Mouse (Mus musculus): ENCODE results near the gene Rybp. TPM values are rescaled to one million over a fixed set of nuclear protein-coding genes. Genes with fewer than 3 reads are reported as not detected.

Gene Rybp
- total and polyA plus RNA-seq, 3 experiments, result 7.1 to 31.8 (median 26.2) TPM

DNA sequence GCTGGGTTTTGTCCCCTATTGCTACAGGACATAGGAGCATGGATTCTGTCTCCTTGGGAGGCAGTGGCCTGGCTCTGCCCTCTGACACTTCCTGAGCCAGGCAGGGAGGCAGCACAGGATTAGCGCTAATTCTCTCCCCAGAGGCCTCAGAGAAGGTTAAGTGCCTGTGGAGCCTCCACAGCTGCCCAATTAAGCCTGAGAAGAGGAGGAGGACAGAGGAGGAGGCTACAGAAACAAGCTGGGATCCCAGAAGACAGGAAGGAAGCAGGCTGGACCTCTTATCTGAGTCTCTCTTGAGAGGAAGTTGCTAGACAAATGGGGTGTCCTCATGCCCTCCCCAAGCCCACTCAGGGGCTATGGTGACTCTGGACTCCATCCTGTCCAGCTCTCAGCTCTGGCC lies 101.8 kb downstream of the Rybp start:
- TF ChIP-seq CTCF (IDR thresholded peaks at IDR 0.05; ENCODE audit: low read depth, low read length), result no peak
- no peak for TF ChIP-seq GATA2 (IDR thresholded peaks at IDR 0.05; ENCODE audit: borderline replicate concordance, low read depth, low read length)
- no peak for TF ChIP-seq GATA1 (IDR thresholded peaks at IDR 0.05; ENCODE audit: borderline replicate concordance, low read length)
- no peak for TF ChIP-seq POLR2AphosphoS5 (IDR thresholded peaks at IDR 0.05; ENCODE audit: insufficient replicate concordance, low read depth, low read length)
- TF ChIP-seq TAL1 (conservative IDR thresholded peaks at IDR 0.05; ENCODE audit: low read depth, low read length), result no peak
- no peaks in the 10 kb centered on the region for H3K36me3 ChIP-seq (replicated peaks)

DNA sequence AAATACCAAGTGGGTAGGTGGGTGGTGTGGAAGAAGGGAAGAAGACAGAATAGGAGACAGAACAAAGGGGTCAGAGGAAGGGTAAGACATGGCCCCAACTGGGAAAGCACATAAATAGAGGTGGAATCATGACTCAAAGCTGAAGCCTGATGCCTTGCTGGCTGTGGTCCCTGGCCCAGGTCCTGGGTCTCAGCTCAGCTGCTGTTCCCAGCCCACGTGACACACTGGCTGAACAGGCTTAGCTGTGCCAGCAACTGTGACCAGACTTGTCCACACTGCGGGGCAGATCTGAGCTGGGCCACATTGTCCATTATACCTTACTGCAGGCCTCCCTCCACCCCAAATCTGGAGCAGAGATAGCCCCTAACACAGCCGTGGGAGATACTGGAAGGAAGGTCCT lies 103.9 kb downstream of the Rybp start:
- Histone ChIP-seq H3K4me3 (ENCODE audit: low read depth, low read length) (no peak overlapping the region), H3K27me3 (ENCODE audit: insufficient read depth, low read length) (no peaks in the 10 kb centered on the region), H3K4me1 (ENCODE audit: insufficient read depth, low read depth, low read length) (no peaks in the 10 kb centered on the region), H3K36me3 (replicated peaks) (no peaks in the 10 kb centered on the region), H3K9me3 (replicated peaks) (peaks cover 20% of the 10 kb centered on the region)
- no peak for TF ChIP-seq GATA2 (IDR thresholded peaks at IDR 0.05; ENCODE audit: borderline replicate concordance, low read depth, low read length)
- no peak for TF ChIP-seq CTCF (IDR thresholded peaks at IDR 0.05; ENCODE audit: low read depth, low read length)
- TF ChIP-seq GATA1 (IDR thresholded peaks at IDR 0.05; ENCODE audit: borderline replicate concordance, low read length), result no peak
- DNase-seq (ENCODE audit: low spot score), result no peak
- ATAC-seq (ENCODE audit: extremely low read depth, insufficient number of reproducible peaks, low FRiP score, poor library complexity, severe bottlenecking), result no peak

More for the DNA sequence above, 101.8 kb downstream of the Rybp start:
- ATAC-seq (ENCODE audit: extremely low read depth, insufficient number of reproducible peaks, low FRiP score, poor library complexity, severe bottlenecking), result no peak
- no peak overlapping the region for H3K4me3 ChIP-seq (ENCODE audit: low read depth, low read length)
- H3K9me3 ChIP-seq (replicated peaks), result peaks cover 26% of the 10 kb centered on the region
- H3K4me1 ChIP-seq (ENCODE audit: insufficient read depth, low read depth, low read length), result no peaks in the 10 kb centered on the region
- no peak for DNase-seq (ENCODE audit: low spot score)
- H3K27me3 ChIP-seq (ENCODE audit: insufficient read depth, low read length), result no peaks in the 10 kb centered on the region

DNA sequence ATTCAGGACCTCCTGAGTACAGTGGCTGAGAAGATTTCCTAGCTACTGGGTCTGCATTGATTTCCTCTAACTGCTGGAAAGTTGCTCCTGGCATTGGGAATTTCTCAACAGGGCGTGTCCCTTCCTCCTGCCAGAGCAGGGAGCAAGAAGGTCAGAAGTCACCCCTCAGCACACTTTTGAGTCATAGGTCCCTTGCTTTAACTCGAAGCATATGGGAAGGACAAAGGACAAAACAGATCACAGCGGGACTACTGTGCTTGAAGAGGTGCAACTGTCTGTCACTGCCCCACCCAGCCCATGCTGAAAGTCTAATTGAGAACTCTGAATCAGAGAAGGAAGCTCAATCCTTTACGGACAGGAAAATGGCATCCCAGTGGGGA lies 106.4 kb downstream of the Rybp start:
- H3K4me1 ChIP-seq (ENCODE audit: insufficient read depth, low read depth, low read length), result no peaks in the 10 kb centered on the region
- no peaks in the 10 kb centered on the region for H3K36me3 ChIP-seq (replicated peaks)
- no peaks in the 10 kb centered on the region for H3K27me3 ChIP-seq (ENCODE audit: insufficient read depth, low read length)
- no peak for TF ChIP-seq GATA1 (IDR thresholded peaks at IDR 0.05; ENCODE audit: borderline replicate concordance, low read length)
- TF ChIP-seq CTCF (IDR thresholded peaks at IDR 0.05; ENCODE audit: low read depth, low read length), result no peak
- no peak for TF ChIP-seq TAL1 (conservative IDR thresholded peaks at IDR 0.05; ENCODE audit: low read depth, low read length)
- TF ChIP-seq GATA2 (IDR thresholded peaks at IDR 0.05; ENCODE audit: borderline replicate concordance, low read depth, low read length), result no peak
- no peak for TF ChIP-seq POLR2AphosphoS5 (IDR thresholded peaks at IDR 0.05; ENCODE audit: insufficient replicate concordance, low read depth, low read length)
- DNase-seq (ENCODE audit: low spot score) (no peak), ATAC-seq (ENCODE audit: extremely low read depth, insufficient number of reproducible peaks, low FRiP score, poor library complexity, severe bottlenecking) (no peak)
- H3K4me3 ChIP-seq (ENCODE audit: low read depth, low read length), result no peak overlapping the region
- H3K9me3 ChIP-seq (replicated peaks), result peaks cover 24% of the 10 kb centered on the region

DNA sequence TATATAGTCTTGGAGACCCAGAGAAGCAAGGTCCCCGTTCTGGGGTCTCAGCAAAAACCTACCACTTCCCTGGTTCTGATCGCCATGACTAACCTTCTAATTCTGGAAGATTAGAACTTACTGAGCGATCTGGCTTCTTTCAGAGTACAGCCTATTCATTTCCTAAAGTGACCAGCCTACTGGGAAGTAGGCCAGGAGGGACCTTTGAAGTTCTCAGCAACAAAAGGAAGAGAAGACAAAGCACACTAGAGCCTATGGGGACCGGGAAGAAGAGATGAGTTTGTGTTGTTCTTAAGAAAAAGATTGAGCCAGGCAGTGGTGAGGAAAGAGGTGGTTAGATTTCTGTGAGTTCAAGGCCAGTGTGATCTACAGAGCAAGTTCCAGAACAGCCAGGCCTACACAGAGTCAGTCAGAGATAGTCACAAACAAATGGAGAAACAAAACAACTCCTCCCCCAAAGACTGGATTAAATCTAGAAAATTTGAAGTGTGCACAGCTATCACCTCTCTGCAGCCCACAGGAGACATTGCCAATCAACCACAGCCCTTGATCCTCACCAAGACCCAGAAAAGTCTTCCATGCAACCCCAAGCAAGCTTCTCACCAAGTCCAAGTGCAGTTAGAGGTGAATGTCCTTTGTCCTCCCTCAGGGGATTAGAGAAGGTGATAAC lies 106.9 kb downstream of the Rybp start:
- TF ChIP-seq GATA2 (IDR thresholded peaks at IDR 0.05; ENCODE audit: borderline replicate concordance, low read depth, low read length) (no peak), TAL1 (conservative IDR thresholded peaks at IDR 0.05; ENCODE audit: low read depth, low read length) (no peak), CTCF (IDR thresholded peaks at IDR 0.05; ENCODE audit: low read depth, low read length) (no peak), GATA1 (IDR thresholded peaks at IDR 0.05; ENCODE audit: borderline replicate concordance, low read length) (no peak), POLR2AphosphoS5 (IDR thresholded peaks at IDR 0.05; ENCODE audit: insufficient replicate concordance, low read depth, low read length) (no peak)
- H3K27me3 ChIP-seq (ENCODE audit: insufficient read depth, low read length), result no peaks in the 10 kb centered on the region
- H3K36me3 ChIP-seq (replicated peaks), result no peaks in the 10 kb centered on the region
- H3K4me1 ChIP-seq (ENCODE audit: insufficient read depth, low read depth, low read length), result no peaks in the 10 kb centered on the region
- H3K4me3 ChIP-seq (ENCODE audit: low read depth, low read length), result no peak overlapping the region
- no peak for DNase-seq (ENCODE audit: low spot score)
- ATAC-seq (ENCODE audit: extremely low read depth, insufficient number of reproducible peaks, low FRiP score, poor library complexity, severe bottlenecking), result no peak
- H3K9me3 ChIP-seq (replicated peaks), result peaks cover 25% of the 10 kb centered on the region

DNA sequence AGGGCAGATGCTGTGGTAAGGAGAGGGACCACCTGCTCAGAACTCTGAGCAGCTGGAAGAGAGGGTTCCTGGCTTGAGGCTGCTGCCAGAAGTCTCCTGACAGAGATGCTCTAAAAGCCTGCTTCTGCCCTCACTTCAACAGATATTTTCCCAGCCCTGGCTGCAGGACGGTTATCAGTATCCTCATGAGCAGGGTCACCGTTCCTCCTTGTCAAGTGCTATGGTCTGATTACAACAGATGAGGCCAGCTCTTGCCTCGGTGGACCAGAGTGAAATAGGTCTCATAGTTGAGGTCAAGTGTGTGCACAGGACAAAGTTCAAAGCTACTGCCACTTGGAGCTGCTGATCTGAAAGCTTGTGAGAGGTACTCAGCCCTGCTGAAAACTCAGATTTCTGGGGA lies 108.5 kb downstream of the Rybp start:
- ATAC-seq (ENCODE audit: extremely low read depth, insufficient number of reproducible peaks, low FRiP score, poor library complexity, severe bottlenecking), result no peak
- TF ChIP-seq GATA2 (IDR thresholded peaks at IDR 0.05; ENCODE audit: borderline replicate concordance, low read depth, low read length), result no peak
- TF ChIP-seq GATA1 (IDR thresholded peaks at IDR 0.05; ENCODE audit: borderline replicate concordance, low read length), result no peak
- no peak for TF ChIP-seq CTCF (IDR thresholded peaks at IDR 0.05; ENCODE audit: low read depth, low read length)
- no peak for TF ChIP-seq POLR2AphosphoS5 (IDR thresholded peaks at IDR 0.05; ENCODE audit: insufficient replicate concordance, low read depth, low read length)
- TF ChIP-seq TAL1 (conservative IDR thresholded peaks at IDR 0.05; ENCODE audit: low read depth, low read length), result no peak
- Histone ChIP-seq H3K36me3 (replicated peaks) (no peaks in the 10 kb centered on the region), H3K4me3 (ENCODE audit: low read depth, low read length) (no peak overlapping the region), H3K4me1 (ENCODE audit: insufficient read depth, low read depth, low read length) (no peaks in the 10 kb centered on the region), H3K27me3 (ENCODE audit: insufficient read depth, low read length) (no peaks in the 10 kb centered on the region), H3K9me3 (replicated peaks) (peaks cover 30% of the 10 kb centered on the region)
- no peak for DNase-seq (ENCODE audit: low spot score)

All from G1E (cell line).